Mouse (Mus musculus) olfactory bulb, adult 2 months (tissue): ENCODE data around the gene Smarca4.

Source experiments
- CTCF ChIP-seq: fragments of 200-500 bp; IDR thresholded peaks from 2 replicates; pipeline ENCODE4 v1.5.1; 2012; ENCODE audit warnings: low read depth, mild to moderate bottlenecking, low read length, moderate library complexity; ENCODE audit not compliant: insufficient read depth
- POLR2A ChIP-seq: fragments of 200-500 bp; IDR thresholded peaks from 2 replicates; pipeline ENCODE4 v1.6.1; 2012; ENCODE audit warnings: mild to moderate bottlenecking, low read depth, low read length, moderate library complexity; ENCODE audit not compliant: insufficient read depth

- TF ChIP-seq CTCF: no peak
- no peak for TF ChIP-seq POLR2A
Observed at GRCm38 (mm10) chr9:21677706-21678105, 61.7 kb downstream of the Smarca4 start.
